Mouse (Mus musculus) lung, postnatal 4 days (tissue): ENCODE measurements at regions not wholly inside any gene's neighbourhood (a gene's known extent, or its start where the extent isn't known, plus 50 kb on each side); places are given as distances from the start of the nearest gene placed in this dataset.
A peak's percentile ranks its signal among the peaks of the same experiment; 100 is the strongest.

Experiments used
- DNase-seq, 2 experiments: peaks; one replicate each; pipeline ENCODE4 v3.0.0; 2021

GRCm38 (mm10) chr4:47882076-47882475 lies 162.9 kb upstream of the Nr4a3 start:
- DNase-seq, result no peak

GRCm38 (mm10) chr4:47899579-47899978 lies 145.4 kb upstream of the Nr4a3 start:
- DNase-seq, result no peak

- no peak for DNase-seq
Measured at GRCm38 (mm10) chr4:47902749-47903148, 142.2 kb upstream of the Nr4a3 start.

- no peak for DNase-seq
Measured at GRCm38 (mm10) chr4:47912259-47912658, 132.7 kb upstream of the Nr4a3 start.

- DNase-seq, result no peak
Measured at GRCm38 (mm10) chr4:47919576-47919975, 125.4 kb upstream of the Nr4a3 start.

- no peak for DNase-seq
Measured at GRCm38 (mm10) chr4:47931464-47931863, 113.5 kb upstream of the Nr4a3 start.

DNA sequence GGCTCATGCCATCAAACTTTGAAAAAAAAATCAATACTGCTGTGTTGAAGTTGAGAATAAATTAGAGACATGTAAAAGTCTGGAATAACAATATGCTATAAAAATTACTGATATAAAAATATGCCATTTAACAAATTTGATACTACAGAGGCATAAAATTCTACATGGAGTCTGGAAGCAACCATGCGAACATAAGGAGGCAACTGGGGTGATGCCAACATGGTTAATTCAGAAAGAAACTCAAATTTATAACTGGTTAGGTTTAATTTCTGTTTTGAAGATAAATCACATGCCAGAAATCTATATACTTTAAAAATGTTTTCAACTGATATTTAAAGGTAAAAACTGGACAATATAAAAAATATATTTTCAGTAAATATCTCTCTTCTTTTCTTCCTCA lies 111.4 kb upstream of the Nr4a3 start:
- no peak for DNase-seq

GRCm38 (mm10) chr4:47935547-47935946 lies 109.4 kb upstream of the Nr4a3 start:
- no peak for DNase-seq

DNA sequence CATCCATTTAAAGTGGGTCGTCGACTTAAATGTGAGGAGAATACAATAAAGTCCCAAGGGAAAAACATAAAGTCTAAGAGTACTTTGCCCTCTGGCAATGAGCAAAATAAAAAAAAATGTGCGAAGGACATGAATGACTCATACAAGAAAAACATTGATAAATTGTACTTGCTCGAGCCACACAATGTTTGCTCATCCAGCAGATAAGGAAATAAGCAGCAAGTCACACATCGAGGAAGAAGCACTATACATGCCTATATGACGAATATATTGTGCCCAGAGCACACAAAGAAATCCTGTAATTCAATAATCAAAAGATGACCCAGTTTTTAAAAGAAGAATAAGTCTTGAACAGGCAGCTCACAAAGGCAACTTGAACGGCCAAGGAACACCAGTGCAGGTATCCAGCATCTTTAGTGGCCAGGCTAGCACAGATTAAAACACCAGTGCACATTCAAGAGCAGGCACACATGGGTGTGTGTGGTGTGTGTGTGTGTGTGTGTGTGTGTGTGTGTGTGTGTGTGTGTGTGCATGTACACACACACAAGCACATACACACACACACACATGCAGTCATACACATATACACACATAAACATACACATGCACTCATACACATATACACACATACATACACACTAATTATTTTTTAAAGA lies 108.4 kb upstream of the Nr4a3 start:
- no peak for DNase-seq

DNA sequence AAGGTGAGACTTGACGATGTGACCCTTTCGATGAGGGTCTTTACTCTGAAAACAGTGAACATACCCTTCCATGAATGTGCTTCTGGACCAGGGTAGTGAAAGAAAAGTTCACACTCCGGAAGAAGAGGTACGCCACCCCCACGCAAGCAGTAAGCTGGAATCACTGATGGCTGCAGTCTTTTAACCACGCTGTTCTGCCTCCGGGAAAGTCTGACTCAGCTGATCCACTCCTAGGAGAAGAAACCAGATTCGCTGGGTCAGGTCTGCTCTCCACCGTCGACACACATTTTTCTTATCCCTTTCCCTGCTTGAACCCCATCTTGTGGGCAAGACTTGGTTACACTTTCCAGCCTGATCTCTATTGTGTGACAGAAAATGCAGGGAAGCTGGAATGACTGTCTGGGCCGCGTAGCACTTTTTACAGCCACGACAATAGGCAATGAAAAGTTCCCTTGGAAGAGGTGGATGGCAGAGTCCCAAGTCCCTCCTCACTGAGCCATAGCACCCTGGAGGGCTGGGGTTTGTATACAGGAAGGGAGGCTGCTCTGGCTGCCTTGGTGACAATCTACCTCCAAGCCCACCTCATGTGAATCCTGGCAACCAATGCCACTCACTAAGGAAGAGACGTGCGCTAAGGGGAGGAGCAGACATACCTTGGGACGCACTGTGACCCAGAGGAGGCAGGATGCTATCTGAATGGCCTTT lies 96.9 kb upstream of the Nr4a3 start:
- peak; percentile 30 to 40 for DNase-seq

GRCm38 (mm10) chr4:47948789-47949188 lies 96.2 kb upstream of the Nr4a3 start:
- no peak for DNase-seq

GRCm38 (mm10) chr4:47954576-47955305 lies 90.2 kb upstream of the Nr4a3 start:
- DNase-seq, result no peak

DNA sequence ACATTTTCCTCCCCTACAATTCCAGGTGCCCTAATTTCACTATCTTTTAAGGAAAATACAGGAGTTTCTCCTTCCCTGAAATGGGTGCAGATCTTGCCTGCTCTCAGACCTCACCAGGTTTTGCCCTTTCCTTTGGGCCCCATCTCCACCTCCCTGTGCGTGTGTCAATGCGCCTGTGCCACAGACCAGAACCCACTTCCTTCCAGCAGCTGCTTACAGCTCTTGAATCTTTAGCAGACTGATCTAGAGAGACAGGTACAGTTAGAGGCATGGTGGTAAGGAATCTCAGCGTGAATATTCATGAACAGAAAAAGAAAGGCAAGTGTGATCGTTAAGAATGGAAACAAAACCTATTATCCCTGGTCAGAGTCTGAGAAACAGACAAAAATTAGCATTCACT lies 80.3 kb upstream of the Nr4a3 start:
- no peak for DNase-seq

GRCm38 (mm10) chr4:47971861-47972260 lies 73.1 kb upstream of the Nr4a3 start:
- no peak for DNase-seq

GRCm38 (mm10) chr4:47979579-47980313 lies 65.2 kb upstream of the Nr4a3 start:
- DNase-seq, result peak; percentile 68 to 71
